Mouse (Mus musculus): ENCODE measurements around the gene Bche.

- no peak for TF ChIP-seq EP300 (IDR thresholded peaks at IDR 0.05; ENCODE audit: low read depth)
- no peak for TF ChIP-seq CTCF (IDR thresholded peaks at IDR 0.05; ENCODE audit: low read depth)
Observed at GRCm38 (mm10) chr3:73611421-73611820, 96.8 kb downstream of the Bche start.
